Mouse (Mus musculus): ENCODE data around the gene Cdh23.

Gene Cdh23

GRCm38 (mm10) chr10:60400507-60401295 lies 295.6 kb downstream of the Cdh23 start:
- DNase-seq (ENCODE audit: low spot score in 2 of 2), result no peak

DNA sequence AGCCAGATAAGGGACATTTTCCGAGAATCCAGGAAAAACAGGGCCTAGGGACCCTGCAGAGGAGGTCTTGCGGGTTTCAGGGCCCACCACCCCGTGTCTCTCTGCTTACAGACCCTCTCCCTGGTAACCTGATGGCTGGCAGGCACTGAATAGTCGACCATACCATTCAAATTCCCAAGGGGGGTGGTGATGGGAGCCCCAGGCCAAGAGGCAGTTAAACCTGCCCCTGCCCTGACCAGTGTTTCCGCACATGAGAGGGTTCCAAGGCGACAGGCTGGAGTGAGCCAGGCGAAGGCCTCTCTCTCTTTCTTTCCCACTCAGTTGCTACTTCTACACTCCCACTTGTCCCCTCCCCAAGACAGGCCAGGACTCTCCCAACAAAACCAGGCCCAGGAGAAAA lies 296.8 kb downstream of the Cdh23 start, which contains the start of gene Gm17455:
Gm17455 (plus strand) TSS at position 278 of the 400 bp plus-strand sequence.
- no peak for DNase-seq (ENCODE audit: low spot score in 2 of 2)

- DNase-seq (ENCODE audit: low spot score in 2 of 2), result no peak
Observed at GRCm38 (mm10) chr10:60398051-60398814, 298.1 kb downstream of the Cdh23 start.

DNA sequence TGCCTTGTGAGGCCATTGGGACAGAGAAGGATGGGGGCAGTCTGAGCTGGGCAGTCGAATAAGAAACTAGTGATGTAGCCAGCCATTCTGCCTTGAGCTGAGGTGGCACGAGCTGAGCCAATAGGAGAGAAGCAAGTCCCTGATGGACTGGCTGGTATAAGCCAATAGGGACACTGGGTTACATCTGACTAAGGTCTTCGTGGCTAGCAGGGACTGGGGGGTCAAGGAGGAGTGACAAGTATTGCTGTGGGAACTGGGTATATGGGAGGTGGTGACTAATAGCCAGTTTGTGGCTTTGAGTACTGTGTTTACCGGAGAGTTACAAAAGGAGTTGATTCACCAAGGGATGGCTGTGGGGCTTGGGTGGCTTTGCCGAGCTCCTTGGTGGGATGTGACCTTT lies 300.7 kb downstream of the Cdh23 start:
- DNase-seq (ENCODE audit: low spot score in 2 of 2), result no peak

DNA sequence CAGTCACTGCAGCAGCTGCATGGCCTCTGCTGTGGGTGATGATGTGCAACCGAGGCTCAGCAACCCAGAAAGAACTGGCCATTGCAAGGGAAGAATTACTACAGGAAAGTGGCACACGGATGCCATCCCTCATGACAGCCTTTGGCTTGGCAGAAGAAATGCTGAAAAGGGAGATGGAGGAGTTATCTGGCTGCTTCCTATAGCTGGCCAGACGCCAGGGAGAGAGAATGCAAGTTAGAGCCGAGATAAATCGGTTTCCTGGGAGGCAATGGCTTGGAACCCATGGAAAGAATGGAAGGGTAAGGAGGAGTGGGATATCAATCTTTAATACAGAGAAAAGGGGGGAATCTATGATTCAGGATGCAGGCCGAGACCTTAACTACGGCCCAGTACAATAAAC lies 301.4 kb downstream of the Cdh23 start:
- DNase-seq (ENCODE audit: low spot score in 2 of 2), result no peak

- DNase-seq (ENCODE audit: low spot score in 2 of 2), result no peak
Observed at GRCm38 (mm10) chr10:60391661-60392060, 304.6 kb downstream of the Cdh23 start.

GRCm38 (mm10) chr10:60390904-60391420 lies 305.3 kb downstream of the Cdh23 start:
- DNase-seq (ENCODE audit: low spot score in 2 of 2), result no peak

DNA sequence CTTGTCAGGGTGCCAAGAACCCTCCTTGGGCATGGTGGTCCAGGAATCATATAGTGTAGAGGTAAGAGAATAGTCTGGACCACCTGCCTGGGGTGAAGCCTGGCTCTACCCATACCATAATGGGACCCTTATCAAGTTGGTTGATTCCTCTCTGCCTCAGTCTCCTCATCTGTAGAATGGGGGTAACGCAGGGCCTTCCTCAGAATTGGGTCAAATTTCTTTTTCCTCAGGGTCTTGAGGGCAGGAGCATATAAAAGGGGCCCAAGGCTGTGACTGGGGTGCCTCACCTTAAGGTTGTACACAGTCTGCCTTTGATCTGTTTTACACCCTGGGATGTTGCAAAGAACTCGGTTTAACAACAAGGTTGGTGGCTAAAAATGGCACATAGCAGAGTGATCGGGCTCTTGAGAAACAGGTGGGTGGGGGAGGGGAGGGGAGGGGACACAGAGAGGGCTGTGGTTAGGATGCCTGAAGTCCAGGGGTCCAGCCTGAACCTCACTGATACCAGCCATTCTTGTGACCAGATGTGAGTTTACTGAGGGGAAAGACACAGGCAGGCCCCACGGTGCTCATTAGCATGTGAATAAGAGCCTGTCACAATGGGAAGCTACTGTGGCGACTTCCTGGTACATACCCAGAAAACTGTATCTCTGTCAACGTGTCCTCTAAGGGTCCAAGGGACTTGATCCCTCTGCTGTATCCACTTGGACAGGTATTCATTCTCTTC lies 305.9 kb downstream of the Cdh23 start:
- DNase-seq (ENCODE audit: low spot score in 2 of 2), result no peak

- DNase-seq (ENCODE audit: low spot score in 2 of 2), result no peak
Observed at GRCm38 (mm10) chr10:60389447-60389865, 306.8 kb downstream of the Cdh23 start.

DNA sequence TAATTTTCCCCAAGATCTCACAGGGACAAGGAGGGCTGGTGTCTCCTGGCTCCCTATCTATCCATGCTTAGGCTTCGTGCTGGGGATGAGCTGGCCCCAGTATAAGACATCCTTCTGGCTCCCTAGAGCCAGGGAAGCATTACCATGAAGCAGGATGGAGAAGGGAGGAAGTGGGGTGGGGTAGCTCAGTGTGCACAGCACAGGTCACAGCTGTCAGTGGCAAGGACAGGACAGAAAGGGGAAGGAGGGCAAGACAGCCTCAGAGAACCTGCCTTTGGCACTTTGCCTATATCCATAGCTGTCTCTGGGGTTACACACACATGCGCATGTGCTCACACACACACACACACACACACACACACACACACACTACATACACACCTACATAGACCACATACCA lies 308.0 kb downstream of the Cdh23 start:
- DNase-seq (ENCODE audit: low spot score in 2 of 2), result no peak

- no peak for DNase-seq (ENCODE audit: low spot score in 2 of 2)
Observed at GRCm38 (mm10) chr10:60381142-60381925, 315.0 kb downstream of the Cdh23 start.

DNA sequence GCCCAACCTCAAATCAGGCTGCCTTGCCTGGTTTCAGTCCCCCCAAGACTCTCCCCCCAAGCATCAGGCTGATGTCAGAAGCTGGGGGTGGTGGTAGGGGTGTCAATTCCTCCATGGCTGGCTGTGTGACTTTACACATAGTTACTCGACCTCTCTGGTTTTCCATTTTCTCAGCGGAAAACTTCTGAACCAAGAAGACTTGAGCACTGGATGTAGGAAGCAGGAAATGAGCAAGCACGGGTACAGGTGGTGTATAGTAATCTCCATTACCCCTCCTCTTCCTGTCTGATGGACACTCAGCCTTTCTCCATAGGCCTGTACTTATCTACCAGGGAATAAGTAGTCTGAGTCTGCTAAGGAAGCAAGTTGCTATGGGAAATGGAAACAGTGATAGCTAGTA lies 316.1 kb downstream of the Cdh23 start:
- no peak for DNase-seq (ENCODE audit: low spot score in 2 of 2)

GRCm38 (mm10) chr10:60379419-60379957 lies 316.8 kb downstream of the Cdh23 start:
- DNase-seq (ENCODE audit: low spot score in 2 of 2), result no peak

DNA sequence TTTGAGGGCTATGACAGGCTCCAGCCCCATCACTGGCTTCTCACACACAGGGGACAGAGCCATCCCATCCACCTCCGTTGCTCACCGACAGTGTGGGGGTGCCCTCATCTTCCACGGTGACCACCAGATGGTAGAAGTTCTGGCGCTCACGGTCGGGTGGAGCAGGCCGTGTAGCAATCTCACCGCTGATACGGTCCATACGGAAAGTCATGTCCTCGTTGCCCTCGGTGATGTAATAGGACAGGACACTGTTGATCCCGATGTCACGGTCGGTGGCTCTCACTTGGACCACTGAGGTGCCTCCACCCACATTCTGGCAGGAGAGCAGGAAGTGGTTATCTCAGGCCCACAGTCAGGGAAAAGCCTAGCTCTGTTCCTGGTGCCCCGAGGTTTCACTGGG lies 319.6 kb downstream of the Cdh23 start:
- DNase-seq (ENCODE audit: low spot score in 2 of 2), result no peak

GRCm38 (mm10) chr10:60373937-60374578 lies 322.2 kb downstream of the Cdh23 start:
- no peak for DNase-seq (ENCODE audit: low spot score in 2 of 2)

GRCm38 (mm10) chr10:60373543-60373936 lies 322.8 kb downstream of the Cdh23 start:
- no peak for DNase-seq (ENCODE audit: low spot score in 2 of 2)

- DNase-seq (ENCODE audit: low spot score in 2 of 2), result no peak
Observed at GRCm38 (mm10) chr10:60371596-60372386, 324.5 kb downstream of the Cdh23 start.

- no peak for DNase-seq (ENCODE audit: low spot score in 2 of 2)
Observed at GRCm38 (mm10) chr10:60370601-60371061, 325.7 kb downstream of the Cdh23 start.

GRCm38 (mm10) chr10:60370098-60370497 lies 326.2 kb downstream of the Cdh23 start:
- DNase-seq (ENCODE audit: low spot score in 2 of 2), result no peak

DNA sequence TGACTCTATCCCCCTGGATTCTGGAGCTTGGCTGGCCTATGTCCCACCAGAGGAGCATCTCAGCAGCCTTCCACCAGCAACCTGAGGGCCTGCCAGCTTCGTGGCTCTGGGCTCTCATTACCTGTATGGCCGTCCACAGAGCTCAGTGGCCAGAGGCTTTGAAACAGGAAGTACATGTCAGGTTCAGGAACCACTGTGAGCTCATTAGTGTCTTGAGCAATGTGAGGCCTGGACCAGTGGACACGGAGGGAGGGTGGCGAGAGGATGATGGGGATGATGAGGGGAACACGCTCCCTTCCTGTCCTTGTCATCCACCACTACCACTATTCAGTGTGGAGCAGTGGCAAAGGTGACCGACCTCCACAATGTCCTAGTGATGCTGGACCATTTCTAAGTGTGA lies 326.9 kb downstream of the Cdh23 start:
- DNase-seq (ENCODE audit: low spot score in 2 of 2), result no peak
